Mouse (Mus musculus) hindbrain, postnatal 0 days (tissue): ENCODE measurements around the gene D10Jhu81e. TPM values are rescaled to one million over a fixed set of nuclear protein-coding genes. Genes with fewer than 3 reads are reported as not detected.
A peak's percentile ranks its signal among the peaks of the same experiment; 100 is the strongest.
"Not testable (repeated sequence)": the region's sequence is repeated elsewhere in the genome, so short reads cannot be mapped to it uniquely, and the experiment has no call there.

Source experiments
- ATAC-seq: fragments of 200-750 bp; cut with Nextera tagmentation; 2 replicates; pipeline ENCODE4 v1.8.0; 2017; ENCODE audit warnings: mild to moderate bottlenecking, moderate TSS enrichment, moderate library complexity
- DNase-seq: peaks from one replicate; pipeline ENCODE4 v3.0.0-alpha.2; 2015; ENCODE audit warnings: low spot score
- H3K27ac ChIP-seq: fragments of 300-500 bp; sonication (generic); 2 replicates; pipeline ENCODE4 v1.5.1; 2014; ENCODE audit warnings: mild to moderate bottlenecking
- H3K27me3 ChIP-seq: fragments of 300-500 bp; sonication (generic); 2 replicates; pipeline ENCODE4 v1.6.1; 2014; ENCODE audit warnings: low read length, mixed read lengths; ENCODE audit not compliant: insufficient read depth
- H3K36me3 ChIP-seq: fragments of 300-500 bp; sonication (generic); 2 replicates; pipeline ENCODE4 v1.6.1; 2014; ENCODE audit warnings: low read length, mixed read lengths; ENCODE audit not compliant: insufficient read depth
- H3K4me1 ChIP-seq: fragments of 300-500 bp; sonication (generic); 2 replicates; pipeline ENCODE4 v1.6.1; 2014; ENCODE audit warnings: antibody characterized with exemption, low read length, mixed read lengths; ENCODE audit not compliant: insufficient read depth
- H3K4me2 ChIP-seq: fragments of 300-500 bp; sonication (generic); 2 replicates; pipeline ENCODE4 v1.6.1; 2014; ENCODE audit warnings: low read depth, mild to moderate bottlenecking, low read length, moderate library complexity, mixed read lengths
- H3K4me3 ChIP-seq: fragments of 300-500 bp; sonication (generic); 2 replicates; pipeline ENCODE4 v1.5.1; 2014; ENCODE audit warnings: low read length
- H3K9ac ChIP-seq: fragments of 300-500 bp; sonication (generic); replicated peaks from 2 replicates; pipeline ENCODE4 v1.6.1; 2014; ENCODE audit warnings: mild to moderate bottlenecking, low read length, moderate library complexity, mixed read lengths
- H3K9me3 ChIP-seq: fragments of 300-500 bp; sonication (generic); 2 replicates; pipeline ENCODE4 v1.6.1; 2016; ENCODE audit warnings: low read length, mixed read lengths
- CTCF ChIP-seq: IDR thresholded peaks from 2 replicates; pipeline ENCODE4 v1.5.1; 2016; ENCODE audit warnings: antibody characterized with exemption, control low read depth, low read depth
- WGBS: fragments of 180-500 bp; shearing (Covaris S2); extraction: QIAGEN DNeasy Blood & Tissue Kit; methylation state at CpG from one replicate; pipeline ENCODE4 v1.1.7; 2014; 5-methylcytosine and 5-hydroxymethylcytosine counted together
- polyA plus RNA-seq: library from polyadenylated mRNA; unstranded; fragments of >200 nt; fragmentation: Nextera tagmentation; extraction: Ambion mirVana; gene quantifications from 2 replicates; pipeline ENCODE4 v1.2.1, GENCODE M21; 2015
- total RNA-seq: library from RNA; depleted of rRNA; stranded (reverse); fragments of >200 nt; gene quantifications from 2 replicates; pipeline ENCODE4 v1.2.3, GENCODE M21; 2014; rRNA removed

Gene D10Jhu81e
- 110 and 115 TPM in 2 replicates for total RNA-seq
- polyA plus RNA-seq: 31.5 and 32.2 TPM in 2 replicates

DNA sequence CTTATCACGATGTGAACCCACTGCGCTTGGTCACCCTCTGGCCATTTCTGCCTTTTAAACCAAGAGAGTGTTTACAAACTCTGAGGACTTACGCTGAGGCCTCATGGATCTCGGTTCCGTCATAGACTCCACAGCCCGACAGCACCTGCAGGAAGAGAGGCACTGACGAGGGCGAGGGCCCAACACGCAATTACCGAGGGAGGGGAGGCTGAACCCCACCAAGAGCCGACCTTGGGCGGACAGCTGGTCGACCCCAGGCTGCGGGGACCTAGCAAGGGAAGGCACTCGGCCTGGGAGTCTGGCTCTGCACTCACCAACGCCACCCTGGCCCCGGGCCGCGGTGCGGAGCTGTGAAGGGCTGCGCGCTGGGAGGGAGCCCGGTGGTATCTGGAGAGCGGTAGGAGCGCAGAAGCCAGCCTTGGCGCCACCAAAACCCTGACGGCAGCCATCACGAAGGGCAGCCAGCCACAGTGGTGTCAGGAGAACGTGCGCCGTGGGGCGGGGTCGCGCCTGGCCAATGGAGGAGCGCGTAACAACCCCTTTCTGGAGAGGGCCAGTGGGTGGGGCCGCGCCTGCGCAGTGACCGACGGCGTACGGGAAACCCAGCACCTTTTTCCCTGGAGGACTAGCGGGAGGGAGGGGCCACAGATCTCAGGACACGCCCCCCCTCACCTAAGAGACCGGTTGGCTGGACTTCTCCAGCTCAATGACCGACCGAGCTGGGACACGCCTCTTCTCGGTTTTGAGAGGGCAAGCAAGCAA lies at the start of gene D10Jhu81e:
D10Jhu81e (minus strand) TSS at position 502 of the 762 bp plus-strand sequence.
- Histone ChIP-seq H3K4me1 (peaks cover 13% of the 10 kb centered on the region), H3K9ac (peak within 1 kb of the TSS; percentile 86), H3K4me2 (peak within 1 kb of the TSS; percentile 88), H3K27me3 (no peaks in the 10 kb centered on the region), H3K36me3 (peaks cover 39% of the 10 kb centered on the region), H3K4me3 (peak within 1 kb of the TSS; percentile 89), H3K9me3 (no peaks in the 10 kb centered on the region), H3K27ac (peak within 1 kb of the TSS; percentile 82)
- 2% methylated on average over 49 of the region's 50 CpGs for WGBS
- DNase-seq (peak; percentile 99), ATAC-seq (peak; percentile 96)
- TF ChIP-seq CTCF: peak; percentile 36

DNA sequence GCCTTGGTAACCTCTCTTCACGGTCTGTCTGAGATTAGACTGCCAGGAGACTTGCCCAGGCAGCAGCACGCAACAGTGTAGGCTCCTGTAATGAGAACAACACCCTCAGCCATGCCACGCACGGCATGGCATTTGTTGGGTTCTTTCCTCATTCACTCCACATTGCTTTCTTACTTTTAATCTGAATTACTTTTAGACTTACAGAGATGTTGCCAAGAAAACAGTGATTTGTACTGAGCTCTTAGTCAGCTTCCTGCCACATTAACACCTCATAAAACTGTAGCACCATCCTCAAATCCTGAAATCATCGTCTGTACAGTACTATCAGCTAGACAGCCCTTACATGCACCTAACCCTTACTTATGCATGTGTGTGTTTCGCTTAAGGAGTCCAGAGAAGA lies 49.0 kb upstream of the D10Jhu81e start:
- 90% methylated on average over 6 of the region's 6 CpGs for WGBS
- no peak for TF ChIP-seq CTCF
- Histone ChIP-seq H3K4me2 (no peak overlapping the region), H3K27ac (no peak overlapping the region), H3K27me3 (no peaks in the 10 kb centered on the region), H3K9me3 (no peaks in the 10 kb centered on the region), H3K4me3 (no peak overlapping the region), H3K36me3 (peaks cover 61% of the 10 kb centered on the region), H3K9ac (no peak overlapping the region), H3K4me1 (no peaks in the 10 kb centered on the region)
- DNase-seq: no peak
- no peak for ATAC-seq

DNA sequence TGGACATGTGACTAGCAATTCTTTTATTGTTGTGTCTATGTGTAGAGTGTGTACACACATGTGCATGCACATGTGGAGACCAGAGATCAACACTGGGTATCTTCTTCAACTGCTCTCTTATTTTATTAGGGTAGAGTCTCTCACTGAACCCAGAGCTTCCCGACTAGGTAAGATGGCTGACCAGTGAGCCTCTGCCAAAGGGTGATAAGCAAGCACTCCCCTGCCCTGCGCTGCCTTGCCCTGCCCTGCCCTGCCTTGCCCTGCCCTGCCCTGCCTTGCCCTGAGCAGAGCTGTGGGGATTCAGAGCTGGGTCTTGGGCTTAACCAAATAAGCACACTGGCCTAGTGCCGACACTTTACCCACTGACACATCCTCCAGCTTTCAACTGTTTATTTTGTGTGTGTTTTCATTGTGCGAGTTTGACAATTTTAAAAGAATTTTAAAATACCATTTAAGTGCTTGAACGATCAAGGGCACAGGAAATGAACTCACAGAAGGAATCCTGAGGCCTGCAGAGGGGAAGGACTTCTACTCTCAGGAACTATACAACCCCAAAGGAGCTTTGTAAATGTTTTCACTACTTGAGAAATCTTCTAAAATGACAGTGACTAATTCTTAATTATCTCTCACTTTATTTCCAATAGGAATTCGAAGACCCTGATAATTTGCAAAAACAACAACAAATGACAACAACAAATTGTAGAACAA lies 46.9 kb upstream of the D10Jhu81e start:
- H3K4me3 ChIP-seq: no peak overlapping the region
- DNase-seq (no peak), ATAC-seq (no peak)
- no peak overlapping the region for H3K27ac ChIP-seq
- no peak overlapping the region for H3K9ac ChIP-seq
- no peaks in the 10 kb centered on the region for H3K4me1 ChIP-seq
- no peak overlapping the region for H3K4me2 ChIP-seq
- 91% methylated on average over 6 of the region's 6 CpGs for WGBS
- H3K27me3 ChIP-seq: no peaks in the 10 kb centered on the region
- no peak for TF ChIP-seq CTCF
- peaks cover 68% of the 10 kb centered on the region for H3K36me3 ChIP-seq
- no peaks in the 10 kb centered on the region for H3K9me3 ChIP-seq

DNA sequence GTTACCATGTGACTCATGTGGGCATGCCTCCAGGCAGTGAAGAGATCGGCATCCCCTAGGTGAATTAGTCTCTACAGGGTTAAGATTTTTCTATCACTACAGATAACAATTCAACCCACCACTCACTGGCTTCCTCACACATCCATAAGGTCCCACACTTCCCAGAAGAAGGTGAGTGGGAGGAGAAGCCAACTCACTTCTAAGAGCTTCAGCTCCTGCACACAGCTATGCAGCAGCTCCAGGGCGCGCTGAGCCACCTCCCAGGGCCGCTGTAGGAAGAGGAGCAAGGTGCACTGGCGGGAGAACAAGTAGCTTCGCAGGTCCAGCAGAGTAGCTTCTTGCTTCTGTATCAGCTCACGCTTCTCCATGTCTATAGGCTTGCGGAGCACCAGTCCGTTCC lies 44.8 kb upstream of the D10Jhu81e start:
- peaks cover 70% of the 10 kb centered on the region for H3K36me3 ChIP-seq
- no peak overlapping the region for H3K4me2 ChIP-seq
- WGBS: 97% methylated on average over 9 of the region's 9 CpGs
- no peak overlapping the region for H3K9ac ChIP-seq
- no peak for ATAC-seq
- H3K4me1 ChIP-seq: no peaks in the 10 kb centered on the region
- no peak overlapping the region for H3K27ac ChIP-seq
- no peak overlapping the region for H3K4me3 ChIP-seq
- DNase-seq: no peak
- no peak for TF ChIP-seq CTCF
- H3K9me3 ChIP-seq: no peaks in the 10 kb centered on the region
- H3K27me3 ChIP-seq: no peaks in the 10 kb centered on the region

DNA sequence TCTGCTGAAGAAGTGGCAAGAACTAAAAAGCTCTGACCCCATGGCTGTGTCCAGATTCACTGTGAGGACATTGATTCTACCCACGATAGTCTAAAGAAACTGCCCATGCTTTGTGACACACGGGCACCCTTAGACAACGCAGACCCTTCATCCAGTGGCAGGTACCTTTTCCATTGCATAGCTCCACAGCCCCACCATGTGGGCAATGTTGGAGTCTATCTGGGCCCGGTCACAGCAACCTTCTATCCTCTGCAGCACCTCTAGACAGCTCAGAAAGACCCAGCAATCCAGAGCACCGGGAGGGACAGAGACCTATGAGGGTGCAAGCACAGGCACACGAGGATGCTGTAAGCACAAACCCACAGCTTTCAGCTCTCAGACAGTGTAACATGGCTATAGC lies 41.7 kb upstream of the D10Jhu81e start:
- TF ChIP-seq CTCF: peak; percentile 63
- H3K4me3 ChIP-seq: no peak overlapping the region
- WGBS: 67% methylated on average over 6 of the region's 6 CpGs
- H3K27ac ChIP-seq: no peak overlapping the region
- ATAC-seq (0 out of 2 replicates have a peak, but pooled peaks have one; percentile 29), DNase-seq (peak; percentile 27)
- H3K36me3 ChIP-seq: peaks cover 73% of the 10 kb centered on the region
- H3K4me2 ChIP-seq: no peak overlapping the region
- no peak overlapping the region for H3K9ac ChIP-seq
- H3K4me1 ChIP-seq: no peaks in the 10 kb centered on the region
- H3K9me3 ChIP-seq: no peaks in the 10 kb centered on the region
- no peaks in the 10 kb centered on the region for H3K27me3 ChIP-seq

DNA sequence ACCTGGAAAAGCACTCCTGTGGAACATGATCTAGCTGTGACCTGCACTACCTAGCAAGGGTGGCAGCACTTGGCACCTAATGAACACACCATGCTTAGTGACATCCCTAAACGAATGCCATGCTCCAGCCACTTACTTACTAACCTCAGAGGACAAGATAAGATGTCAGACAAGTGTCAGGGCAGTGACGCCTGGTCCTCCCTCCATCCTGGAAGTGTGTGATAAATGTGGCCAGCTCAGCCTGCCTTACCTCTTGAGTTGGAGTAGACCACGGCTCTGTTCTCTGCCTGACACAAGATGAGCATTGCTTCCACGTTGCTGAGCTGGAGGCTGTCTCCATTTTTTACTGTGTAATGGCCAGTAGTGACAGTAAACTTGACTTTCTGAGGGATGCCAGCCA lies 31.6 kb upstream of the D10Jhu81e start:
- 94% methylated on average over 4 of the region's 4 CpGs for WGBS
- H3K9ac ChIP-seq: no peak overlapping the region
- peaks cover 72% of the 10 kb centered on the region for H3K36me3 ChIP-seq
- ATAC-seq (no peak), DNase-seq (no peak)
- H3K9me3 ChIP-seq: no peaks in the 10 kb centered on the region
- no peak overlapping the region for H3K27ac ChIP-seq
- no peak for TF ChIP-seq CTCF
- H3K27me3 ChIP-seq: no peaks in the 10 kb centered on the region
- H3K4me1 ChIP-seq: no peaks in the 10 kb centered on the region
- no peak overlapping the region for H3K4me2 ChIP-seq
- H3K4me3 ChIP-seq: no peak overlapping the region

DNA sequence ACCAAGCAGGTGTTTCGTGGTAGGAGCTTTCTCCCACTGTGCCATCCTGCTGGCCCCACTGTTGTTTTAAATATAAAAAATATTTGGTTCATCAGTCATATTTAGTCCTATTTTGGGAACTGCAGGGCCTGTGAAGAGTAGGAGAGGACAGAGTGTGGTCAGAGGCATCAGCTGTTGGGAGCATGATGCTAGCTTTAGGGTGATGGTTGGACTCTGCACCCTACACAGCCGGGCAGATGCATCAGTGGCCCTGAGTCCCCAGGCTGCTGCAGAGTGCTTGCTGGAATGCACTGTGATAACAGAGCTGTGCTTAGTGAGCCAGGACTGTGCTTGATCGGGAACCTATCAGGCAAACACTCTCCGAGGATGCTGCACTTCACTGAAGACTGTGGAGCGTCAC lies 23.4 kb upstream of the D10Jhu81e start:
- no peak overlapping the region for H3K9ac ChIP-seq
- no peak overlapping the region for H3K4me3 ChIP-seq
- WGBS: 92% methylated on average over 5 of the region's 5 CpGs
- H3K4me1 ChIP-seq: no peaks in the 10 kb centered on the region
- no peak for TF ChIP-seq CTCF
- H3K9me3 ChIP-seq: no peaks in the 10 kb centered on the region
- no peak overlapping the region for H3K27ac ChIP-seq
- H3K27me3 ChIP-seq: no peaks in the 10 kb centered on the region
- DNase-seq (no peak), ATAC-seq (no peak)
- H3K4me2 ChIP-seq: no peak overlapping the region
- H3K36me3 ChIP-seq: peaks cover 91% of the 10 kb centered on the region

DNA sequence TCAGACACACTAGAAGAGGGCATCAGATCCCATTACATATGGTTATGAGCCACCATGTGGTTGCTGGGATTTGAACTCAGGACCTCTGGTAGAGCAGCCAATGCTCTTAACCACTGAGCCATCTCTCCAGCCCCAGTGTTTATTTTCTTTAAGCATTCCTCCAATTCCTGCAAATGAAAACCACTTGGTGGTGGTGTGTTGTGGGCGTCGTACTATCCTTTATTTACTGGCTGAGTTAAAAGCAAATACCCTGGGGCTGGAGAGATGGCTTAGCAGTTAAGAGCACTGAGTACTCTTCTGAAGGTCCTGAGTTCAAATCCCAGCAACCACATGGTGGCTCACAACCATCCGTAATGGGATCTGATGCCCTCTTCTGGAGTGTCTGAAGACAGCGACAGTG lies 16.5 kb upstream of the D10Jhu81e start:
- H3K27ac ChIP-seq, H3K4me1 ChIP-seq, H3K9me3 ChIP-seq, H3K4me2 ChIP-seq, DNase-seq, H3K27me3 ChIP-seq, H3K4me3 ChIP-seq, ATAC-seq, H3K9ac ChIP-seq: not testable (repeated sequence)
- 88% methylated on average over 4 of the region's 4 CpGs for WGBS
- H3K36me3 ChIP-seq: peaks cover 47% of the 10 kb centered on the region
